Mouse (Mus musculus): Measurements from ENCODE around the gene Gpr55. TPM values are rescaled to one million over a fixed set of nuclear protein-coding genes. Genes with fewer than 3 reads are reported as not detected.

Gpr55 gene
- polyA plus RNA-seq, 1 experiment from 2014 or later = 0.14 TPM

- ATAC-seq (ENCODE audit: insufficient number of reproducible peaks, insufficient read depth, low FRiP score, low TSS enrichment, low read depth) = no peak
- H3K27ac ChIP-seq = no peak overlapping the region
- WGBS = 74% methylated on average over 6 of the region's 6 CpGs
These were observed 31.4 kb downstream of the Gpr55 start for GRCm38 (mm10) chr1:85929406-85929805.

GRCm38 (mm10) chr1:85928688-85929065 is 32.1 kb downstream of the Gpr55 start:
- no peak overlapping the region for H3K9ac ChIP-seq
- peaks cover 24% of the 10 kb centered on the region for H3K4me1 ChIP-seq
- 68% methylated on average over 4 of the region's 4 CpGs for whole genome bisulfite sequencing
- H3K36me3 ChIP-seq = no peaks in the 10 kb centered on the region
- no peak overlapping the region for H3K27ac ChIP-seq
- no peak overlapping the region for H3K4me2 ChIP-seq
- no peak overlapping the region for H3K4me3 ChIP-seq
- ATAC-seq (ENCODE audit: insufficient number of reproducible peaks, insufficient read depth, low FRiP score, low TSS enrichment, low read depth) = no peak
- no peaks in the 10 kb centered on the region for H3K9me3 ChIP-seq
- no peaks in the 10 kb centered on the region for H3K27me3 ChIP-seq

More at GRCm38 (mm10) chr1:85929406-85929805, 31.4 kb downstream of the Gpr55 start:
- Histone ChIP-seq H3K9ac (no peak overlapping the region), H3K4me1 (peaks cover 29% of the 10 kb centered on the region), H3K27me3 (no peaks in the 10 kb centered on the region), H3K36me3 (no peaks in the 10 kb centered on the region), H3K4me2 (no peak overlapping the region), H3K9me3 (no peaks in the 10 kb centered on the region), H3K4me3 (no peak overlapping the region)

GRCm38 (mm10) chr1:85928057-85928687 is 32.6 kb downstream of the Gpr55 start, which contains the start of gene 4933407L21Rik:
TSS of gene 4933407L21Rik (plus strand) at chr1:85928483.
- Histone ChIP-seq H3K27ac (no peak within 1 kb of the TSS), H3K36me3 (no peaks in the 10 kb centered on the region), H3K9me3 (no peaks in the 10 kb centered on the region), H3K4me3 (no peak within 1 kb of the TSS), H3K9ac (no peak within 1 kb of the TSS), H3K4me2 (no peak within 1 kb of the TSS), H3K4me1 (peaks cover 19% of the 10 kb centered on the region), H3K27me3 (no peaks in the 10 kb centered on the region)
- 34% methylated on average over 4 of the region's 4 CpGs for WGBS
- no peak for ATAC-seq (ENCODE audit: insufficient number of reproducible peaks, insufficient read depth, low FRiP score, low TSS enrichment, low read depth)

GRCm38 (mm10) chr1:85925183-85925582 is 35.6 kb downstream of the Gpr55 start:
- no peaks in the 10 kb centered on the region for H3K9me3 ChIP-seq
- no peak for ATAC-seq (ENCODE audit: insufficient number of reproducible peaks, insufficient read depth, low FRiP score, low TSS enrichment, low read depth)
- WGBS = 85% methylated on average over 5 of the region's 5 CpGs

GRCm38 (mm10) chr1:85922865-85923211 is 38.0 kb downstream of the Gpr55 start:
- H3K4me3 ChIP-seq = no peak overlapping the region

More at GRCm38 (mm10) chr1:85925183-85925582, 35.6 kb downstream of the Gpr55 start:
- Histone ChIP-seq H3K36me3 (no peaks in the 10 kb centered on the region), H3K9ac (no peak overlapping the region), H3K27ac (no peak overlapping the region), H3K4me2 (no peak overlapping the region), H3K27me3 (no peaks in the 10 kb centered on the region), H3K4me3 (no peak overlapping the region), H3K4me1 (peaks cover 19% of the 10 kb centered on the region)

GRCm38 (mm10) chr1:85922127-85922864 is 38.5 kb downstream of the Gpr55 start:
- 66% methylated on average over 7 of the region's 7 CpGs for WGBS
- no peak for ATAC-seq (ENCODE audit: insufficient number of reproducible peaks, insufficient read depth, low FRiP score, low TSS enrichment, low read depth)
- H3K4me1 ChIP-seq = peaks cover 3% of the 10 kb centered on the region; the same call in 1 of the 2 replicates
- H3K9ac ChIP-seq = no peak overlapping the region
- no peak overlapping the region for H3K4me3 ChIP-seq
- no peaks in the 10 kb centered on the region for H3K9me3 ChIP-seq
- H3K27ac ChIP-seq = no peak overlapping the region
- H3K36me3 ChIP-seq = no peaks in the 10 kb centered on the region
- no peaks in the 10 kb centered on the region for H3K27me3 ChIP-seq
- no peak overlapping the region for H3K4me2 ChIP-seq

More at GRCm38 (mm10) chr1:85922865-85923211, 38.0 kb downstream of the Gpr55 start:
- no peak overlapping the region for H3K4me2 ChIP-seq
- no peak for ATAC-seq (ENCODE audit: insufficient number of reproducible peaks, insufficient read depth, low FRiP score, low TSS enrichment, low read depth)
- peaks cover 5% of the 10 kb centered on the region for H3K4me1 ChIP-seq
- WGBS = 76% methylated on average over 5 of the region's 5 CpGs
- no peaks in the 10 kb centered on the region for H3K36me3 ChIP-seq
- no peaks in the 10 kb centered on the region for H3K9me3 ChIP-seq
- no peak overlapping the region for H3K9ac ChIP-seq
- no peaks in the 10 kb centered on the region for H3K27me3 ChIP-seq
- no peak overlapping the region for H3K27ac ChIP-seq

GRCm38 (mm10) chr1:85921725-85922124 is 39.1 kb downstream of the Gpr55 start:
- ATAC-seq (ENCODE audit: insufficient number of reproducible peaks, insufficient read depth, low FRiP score, low TSS enrichment, low read depth) = no peak
- H3K27me3 ChIP-seq = no peaks in the 10 kb centered on the region

GRCm38 (mm10) chr1:85919621-85920020 is 41.2 kb downstream of the Gpr55 start:
- H3K4me2 ChIP-seq = no peak overlapping the region
- H3K27ac ChIP-seq = no peak overlapping the region
- peaks cover 7% of the 10 kb centered on the region; the same call in 1 of the 2 replicates for H3K4me1 ChIP-seq
- no peak overlapping the region for H3K9ac ChIP-seq
- no peak overlapping the region for H3K4me3 ChIP-seq
- H3K27me3 ChIP-seq = no peaks in the 10 kb centered on the region
- whole genome bisulfite sequencing = 68% methylated on average over 7 of the region's 7 CpGs
- no peak for ATAC-seq (ENCODE audit: insufficient number of reproducible peaks, insufficient read depth, low FRiP score, low TSS enrichment, low read depth)
- H3K36me3 ChIP-seq = no peaks in the 10 kb centered on the region
- H3K9me3 ChIP-seq = no peaks in the 10 kb centered on the region

More at GRCm38 (mm10) chr1:85921725-85922124, 39.1 kb downstream of the Gpr55 start:
- Histone ChIP-seq H3K4me1 (peaks cover 7% of the 10 kb centered on the region; the same call in 1 of the 2 replicates), H3K4me3 (no peak overlapping the region), H3K9ac (no peak overlapping the region), H3K4me2 (no peak overlapping the region), H3K36me3 (no peaks in the 10 kb centered on the region), H3K27ac (no peak overlapping the region), H3K9me3 (no peaks in the 10 kb centered on the region)
- 89% methylated on average over 7 of the region's 7 CpGs for WGBS

GRCm38 (mm10) chr1:85916830-85917450 is 43.9 kb downstream of the Gpr55 start:
- Histone ChIP-seq H3K9me3 (no peaks in the 10 kb centered on the region), H3K27me3 (no peaks in the 10 kb centered on the region), H3K27ac (no peak overlapping the region), H3K4me2 (no peak overlapping the region), H3K36me3 (no peaks in the 10 kb centered on the region), H3K4me1 (0 out of 2 replicates have a peak, but pooled peaks cover 5% of the 10 kb centered on the region), H3K4me3 (no peak overlapping the region), H3K9ac (no peak overlapping the region)
- WGBS = 41% methylated on average over 4 of the region's 4 CpGs
- ATAC-seq (ENCODE audit: insufficient number of reproducible peaks, insufficient read depth, low FRiP score, low TSS enrichment, low read depth) = no peak

- H3K4me2 ChIP-seq = no peak overlapping the region
- H3K9me3 ChIP-seq = no peaks in the 10 kb centered on the region
- no peak overlapping the region for H3K9ac ChIP-seq
- ATAC-seq (ENCODE audit: insufficient number of reproducible peaks, insufficient read depth, low FRiP score, low TSS enrichment, low read depth) = no peak
- no peak overlapping the region for H3K27ac ChIP-seq
- H3K4me3 ChIP-seq = no peak overlapping the region
- no peaks in the 10 kb centered on the region for H3K27me3 ChIP-seq
- H3K4me1 ChIP-seq = 0 out of 2 replicates have a peak, but pooled peaks cover 5% of the 10 kb centered on the region
- H3K36me3 ChIP-seq = 0 out of 2 replicates have a peak, but pooled peaks cover 2% of the 10 kb centered on the region
These were observed 44.9 kb downstream of the Gpr55 start for GRCm38 (mm10) chr1:85915890-85916289.

- WGBS = 90% methylated on average over 7 of the region's 7 CpGs
- no peak for ATAC-seq (ENCODE audit: insufficient number of reproducible peaks, insufficient read depth, low FRiP score, low TSS enrichment, low read depth)
These were observed 47.6 kb downstream of the Gpr55 start for GRCm38 (mm10) chr1:85913078-85913755.

More at GRCm38 (mm10) chr1:85913078-85913755, 47.6 kb downstream of the Gpr55 start:
- H3K9ac ChIP-seq = no peak overlapping the region
- H3K27me3 ChIP-seq = no peaks in the 10 kb centered on the region
- H3K36me3 ChIP-seq = peaks cover 21% of the 10 kb centered on the region
- H3K4me3 ChIP-seq = no peak overlapping the region
- no peaks in the 10 kb centered on the region for H3K9me3 ChIP-seq
- H3K4me1 ChIP-seq = 0 out of 2 replicates have a peak, but pooled peaks cover 5% of the 10 kb centered on the region
- no peak overlapping the region for H3K4me2 ChIP-seq
- H3K27ac ChIP-seq = no peak overlapping the region
